Mouse (Mus musculus) neural tube, embryonic 11.5 days (tissue): Measurements from ENCODE around the gene Rapgef5. TPM values are rescaled to one million over a fixed set of nuclear protein-coding genes. Genes with fewer than 3 reads are reported as not detected.

Experiments
- ATAC-seq: fragments of 200-750 bp; cut with Nextera tagmentation; 2 replicates; pipeline ENCODE4 v1.8.0; 2017; ENCODE audit warnings: moderate number of reproducible peaks, mild to moderate bottlenecking, moderate TSS enrichment, moderate library complexity; ENCODE audit not compliant: insufficient read depth, low FRiP score, low TSS enrichment
- DNase-seq: peaks from one replicate; pipeline ENCODE4 v3.0.0-alpha.2; 2015; ENCODE audit warnings: low spot score
- H3K27ac ChIP-seq: fragments of 300-500 bp; sonication (generic); 2 replicates; pipeline ENCODE4 v1.5.1; 2014; ENCODE audit warnings: low read depth, mild to moderate bottlenecking, low read length
- H3K27me3 ChIP-seq: fragments of 300-500 bp; sonication (generic); 2 replicates; pipeline ENCODE4 v1.6.1; 2014; ENCODE audit warnings: mild to moderate bottlenecking, low read length, mixed read lengths; ENCODE audit not compliant: control insufficient read depth, insufficient read depth
- H3K36me3 ChIP-seq: fragments of 300-500 bp; sonication (generic); 2 replicates; pipeline ENCODE4 v1.6.1; 2014; ENCODE audit warnings: mild to moderate bottlenecking, low read length, moderate library complexity, mixed read lengths; ENCODE audit not compliant: control insufficient read depth, insufficient read depth
- H3K4me1 ChIP-seq: fragments of 300-500 bp; sonication (generic); 2 replicates; pipeline ENCODE4 v1.6.1; 2014; ENCODE audit warnings: low read length, mixed read lengths; ENCODE audit not compliant: control insufficient read depth, insufficient read depth
- H3K4me2 ChIP-seq: fragments of 300-500 bp; sonication (generic); 2 replicates; pipeline ENCODE4 v1.6.1; 2014; ENCODE audit warnings: low read depth, mild to moderate bottlenecking, moderate library complexity
- H3K4me3 ChIP-seq: fragments of 300-500 bp; sonication (generic); 2 replicates; pipeline ENCODE4 v1.5.1; 2014; ENCODE audit warnings: low read depth, low read length
- H3K9ac ChIP-seq: fragments of 300-500 bp; sonication (generic); 2 replicates; pipeline ENCODE4 v1.6.1; 2014; ENCODE audit warnings: mild to moderate bottlenecking, low read length
- H3K9me3 ChIP-seq: fragments of 300-500 bp; sonication (generic); 2 replicates; pipeline ENCODE4 v1.6.1; 2016; ENCODE audit warnings: low read length; ENCODE audit not compliant: control insufficient read depth
- WGBS: fragments of 180-500 bp; shearing (Covaris S2); extraction: QIAGEN DNeasy Blood & Tissue Kit; methylation state at CpG from one replicate; pipeline ENCODE4 v1.1.7; 2014; 5-methylcytosine and 5-hydroxymethylcytosine counted together
- polyA plus RNA-seq: library from polyadenylated mRNA; unstranded; fragments of >200 nt; fragmentation: Nextera tagmentation; extraction: Ambion mirVana; gene quantifications from 2 replicates; pipeline ENCODE4 v1.2.1, GENCODE M21; 2014

Rapgef5 gene
- 16.6 and 16.9 TPM in 2 replicates for polyA plus RNA-seq

DNA sequence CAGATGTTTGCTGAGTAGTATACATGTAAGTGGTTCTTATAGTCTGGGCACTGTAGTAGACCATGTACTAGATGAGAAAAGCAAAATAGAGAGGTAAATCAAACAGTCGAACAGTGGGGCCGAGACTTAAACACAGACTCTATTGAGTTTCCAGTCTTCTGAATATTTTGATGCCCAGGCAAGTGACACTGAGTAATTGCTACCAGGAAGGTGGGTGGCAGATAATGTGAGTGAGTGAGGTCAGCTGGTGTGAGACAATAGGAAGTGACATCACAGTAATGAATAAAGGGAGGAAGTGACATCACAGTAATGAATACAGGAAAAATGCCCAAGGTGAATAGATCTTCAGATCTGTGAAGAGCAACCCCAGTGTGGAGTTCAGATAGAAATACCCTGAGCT, at the start of gene Rapgef5:
Rapgef5 (plus strand) TSS at position 301 of the 400 bp plus-strand sequence.
- 90% methylated on average over 2 of the region's 2 CpGs for WGBS
- Histone ChIP-seq H3K4me3 (no peak within 1 kb of the TSS), H3K27ac (no peak within 1 kb of the TSS), H3K36me3 (no peaks in the 10 kb centered on the region), H3K27me3 (no peaks in the 10 kb centered on the region), H3K4me2 (no peak within 1 kb of the TSS), H3K4me1 (no peaks in the 10 kb centered on the region), H3K9me3 (no peaks in the 10 kb centered on the region), H3K9ac (no peak within 1 kb of the TSS)
- no peak for DNase-seq
- no peak for ATAC-seq

- Histone ChIP-seq H3K27me3 (no peaks in the 10 kb centered on the region), H3K27ac (no peak overlapping the region), H3K4me1 (no peaks in the 10 kb centered on the region), H3K4me2 (no peak overlapping the region), H3K9me3 (no peaks in the 10 kb centered on the region), H3K36me3 (no peaks in the 10 kb centered on the region), H3K4me3 (no peak overlapping the region), H3K9ac (no peak overlapping the region)
- DNase-seq (no peak), ATAC-seq (no peak)
- whole genome bisulfite sequencing, result 80% methylated on average over 5 of the region's 5 CpGs
Measured at GRCm38 (mm10) chr12:117468329-117468728, 48.0 kb upstream of the Rapgef5 start.

DNA sequence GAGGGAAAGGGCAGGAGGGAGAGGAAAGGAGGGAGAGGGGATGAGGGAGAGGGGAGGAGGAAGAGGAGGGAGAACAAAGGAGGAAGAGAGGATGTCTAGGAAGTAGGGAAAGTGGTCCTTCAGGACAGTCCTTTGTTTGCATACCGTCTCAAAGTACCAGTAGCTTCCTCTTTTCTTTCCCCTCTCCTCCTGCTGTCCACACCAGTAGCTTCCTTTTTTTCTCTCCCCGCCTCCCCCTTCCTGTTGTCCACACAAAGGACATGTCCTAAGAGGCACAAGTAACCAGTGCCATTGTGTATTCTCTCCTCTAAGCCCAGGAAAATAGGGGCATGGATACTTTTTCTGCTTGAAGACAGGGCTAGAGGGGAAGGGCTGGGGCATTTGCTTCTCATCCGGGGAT, 37.3 kb upstream of the Rapgef5 start:
- DNase-seq (no peak), ATAC-seq (no peak)
- no peaks in the 10 kb centered on the region for H3K27me3 ChIP-seq
- WGBS, result 44% methylated on average over 2 of the region's 3 CpGs
- H3K4me2 ChIP-seq, result no peak overlapping the region
- no peaks in the 10 kb centered on the region for H3K36me3 ChIP-seq
- no peak overlapping the region for H3K27ac ChIP-seq
- H3K4me3 ChIP-seq, result no peak overlapping the region
- H3K9me3 ChIP-seq, result no peaks in the 10 kb centered on the region
- H3K9ac ChIP-seq, result no peak overlapping the region
- H3K4me1 ChIP-seq, result no peaks in the 10 kb centered on the region

- Histone ChIP-seq H3K9me3 (no peaks in the 10 kb centered on the region), H3K4me2 (no peak overlapping the region), H3K4me1 (no peaks in the 10 kb centered on the region), H3K27ac (no peak overlapping the region), H3K9ac (no peak overlapping the region), H3K27me3 (no peaks in the 10 kb centered on the region), H3K36me3 (no peaks in the 10 kb centered on the region), H3K4me3 (no peak overlapping the region)
- DNase-seq (no peak), ATAC-seq (no peak)
- WGBS, result 80% methylated on average over 7 of the region's 7 CpGs
Measured at GRCm38 (mm10) chr12:117479680-117480079, 36.6 kb upstream of the Rapgef5 start.

DNA sequence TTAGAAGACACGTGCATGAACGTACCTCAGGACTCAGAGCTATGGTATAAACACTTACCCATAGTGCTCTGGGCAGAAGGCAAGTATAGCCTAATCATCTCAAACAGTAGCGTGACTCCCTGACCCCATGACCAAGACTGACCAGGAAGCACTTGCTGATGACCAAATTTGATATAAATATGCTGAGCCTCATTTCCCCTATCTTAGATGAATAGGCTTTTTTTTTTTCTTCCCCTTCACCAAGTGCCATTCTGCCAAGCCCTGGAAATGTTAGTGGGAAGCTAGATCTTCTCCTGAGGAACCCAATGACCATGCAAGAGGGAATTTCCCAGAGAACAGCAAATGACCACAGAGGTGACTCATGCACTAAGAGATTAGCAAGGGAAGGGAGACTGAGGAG, 35.3 kb upstream of the Rapgef5 start:
- no peaks in the 10 kb centered on the region for H3K9me3 ChIP-seq
- 88% methylated on average over 3 of the region's 3 CpGs for WGBS
- H3K9ac ChIP-seq, result no peak overlapping the region
- no peaks in the 10 kb centered on the region for H3K4me1 ChIP-seq
- H3K4me2 ChIP-seq, result no peak overlapping the region
- no peaks in the 10 kb centered on the region for H3K36me3 ChIP-seq
- DNase-seq (no peak), ATAC-seq (no peak)
- H3K27ac ChIP-seq, result no peak overlapping the region
- no peak overlapping the region for H3K4me3 ChIP-seq
- H3K27me3 ChIP-seq, result no peaks in the 10 kb centered on the region

GRCm38 (mm10) chr12:117482665-117483064, 33.6 kb upstream of the Rapgef5 start:
- 41% methylated on average over 3 of the region's 3 CpGs for WGBS
- H3K9ac ChIP-seq, result no peak overlapping the region
- H3K36me3 ChIP-seq, result no peaks in the 10 kb centered on the region
- no peaks in the 10 kb centered on the region for H3K27me3 ChIP-seq
- H3K4me1 ChIP-seq, result no peaks in the 10 kb centered on the region
- DNase-seq, result no peak
- no peak for ATAC-seq
- H3K9me3 ChIP-seq, result no peaks in the 10 kb centered on the region
- no peak overlapping the region for H3K4me3 ChIP-seq
- no peak overlapping the region for H3K27ac ChIP-seq
- H3K4me2 ChIP-seq, result no peak overlapping the region

GRCm38 (mm10) chr12:117486118-117487057, 29.9 kb upstream of the Rapgef5 start:
- Histone ChIP-seq H3K4me2 (no peak overlapping the region), H3K4me1 (no peaks in the 10 kb centered on the region), H3K27me3 (no peaks in the 10 kb centered on the region), H3K9me3 (no peaks in the 10 kb centered on the region), H3K4me3 (no peak overlapping the region), H3K9ac (no peak overlapping the region), H3K27ac (no peak overlapping the region), H3K36me3 (no peaks in the 10 kb centered on the region)
- DNase-seq, result no peak
- WGBS, result 81% methylated on average over 4 of the region's 4 CpGs
- no peak for ATAC-seq

- ATAC-seq (no peak), DNase-seq (no peak)
- H3K9ac ChIP-seq, result no peak overlapping the region
- no peak overlapping the region for H3K4me3 ChIP-seq
- H3K4me2 ChIP-seq, result no peak overlapping the region
- H3K27me3 ChIP-seq, result no peaks in the 10 kb centered on the region
- H3K9me3 ChIP-seq, result no peaks in the 10 kb centered on the region
- H3K27ac ChIP-seq, result no peak overlapping the region
- 61% methylated on average over 3 of the region's 3 CpGs for WGBS
- H3K4me1 ChIP-seq, result no peaks in the 10 kb centered on the region
- H3K36me3 ChIP-seq, result no peaks in the 10 kb centered on the region
Measured at GRCm38 (mm10) chr12:117496501-117497176, 19.6 kb upstream of the Rapgef5 start.
